Mouse (Mus musculus): ENCODE results near the gene Clstn1.
A peak's percentile ranks its signal among the peaks of the same experiment; 100 is the strongest.

The Clstn1 gene

DNA sequence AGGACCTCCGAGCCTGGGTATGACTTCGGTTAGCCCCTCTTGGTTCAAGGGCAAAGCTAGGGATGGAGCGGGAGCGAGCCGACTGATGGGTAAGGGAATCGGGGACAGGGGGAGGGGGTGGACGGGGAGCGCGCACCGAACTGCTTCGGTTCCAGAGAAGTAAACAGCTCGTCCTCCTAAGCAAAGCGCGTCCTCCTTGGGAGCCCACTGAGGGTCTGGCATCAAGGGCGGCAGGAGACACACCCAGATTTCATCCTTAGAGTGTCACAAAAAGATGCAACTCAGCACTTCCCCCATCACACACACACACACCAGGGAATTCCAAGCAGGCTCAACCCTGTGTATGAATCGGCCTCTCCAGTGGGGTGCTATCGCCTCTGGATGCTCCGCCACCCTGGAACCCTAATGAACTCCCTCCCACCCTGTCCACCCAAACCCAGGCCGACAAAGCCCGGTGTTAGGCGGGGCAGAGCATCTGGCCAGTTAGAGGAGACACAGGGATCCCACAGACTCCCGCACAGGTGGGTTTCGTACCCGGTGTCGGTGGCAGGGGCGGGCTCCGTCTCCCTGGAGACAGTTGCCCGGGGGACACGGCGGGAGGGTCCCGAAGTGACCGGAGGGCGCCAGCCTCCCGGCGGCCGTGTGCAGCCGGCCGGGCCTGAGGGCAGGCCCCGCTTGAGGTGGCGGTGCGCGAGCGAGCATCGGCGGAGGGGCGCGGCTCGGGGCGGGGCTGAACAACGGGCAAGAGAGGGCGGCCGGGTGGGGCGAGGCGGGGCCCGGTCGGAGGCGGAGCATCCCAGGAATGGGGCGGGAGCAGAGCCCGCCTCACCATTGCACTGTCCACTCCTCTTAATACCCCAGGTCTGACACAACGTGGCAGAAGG, 89.4 kb downstream of the Clstn1 start:
- no peak for DNase-seq (ENCODE audit: low read depth)

DNA sequence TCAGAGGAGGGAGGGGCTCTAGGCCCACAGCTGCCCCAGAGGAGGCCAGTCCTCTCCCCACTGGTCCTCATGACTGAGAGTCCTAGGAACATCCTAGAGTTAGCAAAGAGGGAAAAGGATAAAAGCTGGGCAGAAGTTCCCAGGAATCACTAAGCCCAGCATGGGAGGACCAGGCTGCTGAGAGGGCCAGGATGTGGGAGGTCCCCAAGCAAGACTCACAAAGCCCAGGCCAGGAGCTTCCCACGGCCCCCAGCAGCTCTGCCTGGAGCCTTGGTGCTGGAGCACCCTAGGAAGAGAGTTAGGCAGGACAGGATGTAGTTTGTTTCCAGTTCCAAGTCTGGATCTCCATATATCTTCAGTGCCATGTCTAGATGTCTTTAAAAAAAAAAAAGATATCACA, 91.7 kb downstream of the Clstn1 start:
- DNase-seq (ENCODE audit: low read depth) = no peak

DNA sequence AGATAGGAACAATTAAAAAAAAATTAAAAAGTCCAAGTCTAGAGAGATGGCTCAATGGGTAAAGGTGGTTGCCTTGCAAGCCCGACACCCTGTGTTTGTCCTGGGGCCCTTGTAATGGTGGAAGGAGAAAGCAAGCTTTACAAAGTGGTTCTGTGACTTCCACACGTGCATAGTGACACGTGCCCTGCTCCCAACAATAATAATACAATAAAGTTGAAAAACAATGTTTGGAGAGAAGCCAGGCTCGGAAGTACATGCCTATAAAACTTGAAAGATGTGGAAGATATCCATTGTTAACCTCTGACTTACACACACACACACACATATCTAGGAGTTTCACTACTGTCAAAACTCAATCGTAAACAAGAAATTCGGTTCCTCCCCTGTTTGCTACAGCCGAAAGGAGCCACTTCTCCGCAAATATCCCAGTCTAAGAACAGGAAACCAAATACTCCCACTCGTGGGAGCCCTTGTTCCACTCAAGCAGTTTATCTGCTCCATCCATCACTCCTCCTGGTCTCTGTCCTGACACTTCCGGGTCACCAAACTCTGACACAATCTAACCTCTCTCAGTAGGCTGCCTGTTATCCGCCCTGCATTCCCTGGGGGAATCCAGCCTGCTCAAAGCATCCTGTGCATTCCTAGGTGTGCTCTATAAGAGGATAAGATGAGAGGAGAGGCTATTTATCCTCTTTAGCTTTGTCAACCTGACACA, 92.9 kb downstream of the Clstn1 start:
- DNase-seq (ENCODE audit: low read depth) = no peak

DNA sequence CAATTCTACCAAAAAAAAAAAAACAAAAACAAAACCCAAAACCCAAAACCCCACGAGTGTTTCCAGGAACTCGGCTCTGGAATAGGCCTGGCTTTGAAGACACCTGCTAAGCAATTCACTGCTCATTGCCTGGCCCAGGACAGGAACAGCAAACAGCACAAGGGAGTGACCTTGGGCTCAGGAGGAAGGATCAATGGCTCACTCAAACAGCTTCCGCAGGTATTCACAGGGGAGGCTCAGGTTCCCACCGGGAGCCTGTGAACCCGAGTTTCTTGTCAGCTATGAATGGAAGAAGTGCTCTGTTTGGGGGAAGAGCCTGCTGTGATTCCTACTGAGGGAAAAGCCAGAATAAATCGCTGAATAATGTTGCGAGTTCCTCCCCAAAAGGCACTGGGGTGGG, 97.6 kb downstream of the Clstn1 start:
- DNase-seq (ENCODE audit: low read depth) = no peak

DNA sequence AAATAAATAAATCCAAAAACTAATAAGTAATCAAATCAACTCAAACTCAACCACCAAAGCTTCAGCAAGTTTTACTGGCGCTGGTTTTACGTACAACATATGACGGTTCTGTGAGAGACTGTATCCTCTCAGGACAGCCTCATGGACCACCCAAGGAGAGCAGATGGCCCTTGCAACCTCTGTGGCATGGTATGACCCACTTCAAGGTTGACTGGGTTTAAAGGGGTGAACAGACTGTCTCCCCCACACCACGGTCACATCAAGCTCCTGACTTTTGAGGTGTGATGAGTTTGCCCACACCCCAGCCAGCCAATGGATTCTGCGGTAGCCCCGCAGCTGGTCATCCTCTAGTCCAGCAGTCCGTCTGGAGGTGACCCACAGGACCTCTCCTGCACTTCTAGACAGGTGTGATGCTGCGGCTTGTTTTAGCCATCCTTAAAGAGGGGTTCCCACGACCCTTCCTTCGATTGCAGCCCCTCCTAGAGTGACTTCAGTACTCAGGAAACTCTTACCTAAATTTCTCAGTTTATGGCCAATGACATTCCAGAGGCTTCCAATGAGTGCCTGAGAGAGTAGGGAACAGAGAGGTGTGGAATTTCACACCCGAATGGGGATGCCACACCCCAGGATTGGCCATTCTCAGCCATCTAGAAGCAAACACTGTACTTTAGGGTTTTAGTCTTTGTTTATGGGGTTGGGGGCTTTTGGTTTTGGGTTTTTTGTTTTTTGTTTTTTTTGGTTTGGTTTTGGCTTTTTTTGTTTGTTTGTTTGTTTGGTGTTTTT, 98.8 kb downstream of the Clstn1 start:
- no peak for DNase-seq (ENCODE audit: low read depth)

DNA sequence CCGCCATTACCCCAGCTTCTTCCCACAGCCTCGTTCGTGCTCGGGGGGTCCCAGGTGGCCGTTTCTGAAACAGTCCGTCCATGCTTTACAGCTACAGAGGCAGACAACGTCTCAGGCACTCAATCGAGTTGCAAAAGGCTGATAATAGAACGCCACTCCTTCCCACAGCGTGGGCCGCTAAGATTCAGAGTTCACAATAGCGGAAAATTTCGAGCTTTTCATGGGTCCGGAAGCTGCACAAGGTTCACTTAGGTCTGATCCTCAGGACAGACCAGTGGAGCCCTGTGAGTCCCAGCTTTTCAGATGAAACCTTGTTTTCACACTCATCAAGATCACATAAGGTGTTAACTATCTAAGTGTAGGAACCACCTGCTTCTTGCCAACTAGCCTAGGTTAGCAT, 102.6 kb downstream of the Clstn1 start:
- no peak for DNase-seq (ENCODE audit: low read depth)

DNA sequence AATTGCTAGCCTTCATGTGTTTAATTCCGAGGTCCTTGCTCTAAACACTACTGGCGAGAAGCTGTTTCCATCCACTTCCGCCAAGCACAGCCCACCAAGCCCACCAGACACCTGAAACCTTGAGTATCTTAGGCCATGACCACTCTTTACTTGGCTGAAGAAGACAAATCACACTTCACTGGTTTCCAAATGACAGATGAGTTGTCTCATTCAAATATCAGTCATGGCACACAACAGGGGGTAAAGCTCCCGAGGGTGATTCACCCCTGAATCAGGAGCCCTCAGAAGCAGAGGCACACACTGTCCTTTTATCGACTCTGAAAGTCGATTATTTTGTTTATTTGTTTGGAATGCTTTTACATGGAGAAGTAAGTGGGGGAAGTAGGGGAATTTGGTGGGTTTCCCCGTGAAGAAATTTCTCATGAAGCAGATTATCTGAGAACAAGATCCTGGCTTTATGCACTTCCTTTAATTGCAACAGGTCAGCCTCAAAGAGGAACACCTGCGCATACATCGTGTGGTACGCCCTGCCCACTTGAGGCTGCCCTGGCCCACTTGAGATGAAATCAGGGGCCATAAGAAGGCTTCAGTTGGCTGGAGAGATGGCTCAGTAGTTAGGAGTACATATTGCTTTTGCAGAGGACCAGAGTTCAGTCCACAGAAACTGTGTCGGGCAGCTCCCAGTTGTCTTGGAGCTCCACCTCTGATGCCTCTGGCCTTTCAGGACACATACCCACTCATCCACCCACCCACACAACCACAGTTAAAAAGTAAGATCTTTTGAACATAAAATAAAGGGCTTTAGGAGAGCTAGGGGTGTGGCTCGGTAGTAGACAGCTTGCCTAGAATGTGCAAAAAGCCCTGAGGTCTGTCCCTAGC, 103.8 kb downstream of the Clstn1 start:
- DNase-seq (ENCODE audit: low read depth) = no peak

DNA sequence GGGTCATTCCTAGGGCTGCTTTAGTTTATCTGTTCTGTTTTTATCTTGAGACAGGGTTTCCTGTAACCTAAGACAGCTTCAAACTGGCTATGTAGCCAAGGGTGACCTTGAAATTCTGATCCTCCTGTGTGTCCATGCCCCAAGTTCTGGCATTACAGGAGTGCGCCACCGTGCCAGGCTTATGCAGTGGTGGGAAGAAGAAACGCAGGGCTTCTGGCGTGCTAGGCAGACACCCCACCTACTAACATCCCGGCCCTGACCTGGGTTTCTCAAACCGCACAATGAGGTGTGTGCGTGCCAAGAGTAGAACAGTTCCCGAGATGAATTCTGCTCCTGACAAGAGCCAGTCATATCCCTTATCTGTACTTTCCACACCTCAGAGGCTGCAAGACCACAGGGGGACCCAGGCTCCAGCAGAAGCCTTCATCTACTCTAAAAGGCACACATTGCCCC, 104.6 kb downstream of the Clstn1 start:
- no peak for DNase-seq (ENCODE audit: low read depth)

DNA sequence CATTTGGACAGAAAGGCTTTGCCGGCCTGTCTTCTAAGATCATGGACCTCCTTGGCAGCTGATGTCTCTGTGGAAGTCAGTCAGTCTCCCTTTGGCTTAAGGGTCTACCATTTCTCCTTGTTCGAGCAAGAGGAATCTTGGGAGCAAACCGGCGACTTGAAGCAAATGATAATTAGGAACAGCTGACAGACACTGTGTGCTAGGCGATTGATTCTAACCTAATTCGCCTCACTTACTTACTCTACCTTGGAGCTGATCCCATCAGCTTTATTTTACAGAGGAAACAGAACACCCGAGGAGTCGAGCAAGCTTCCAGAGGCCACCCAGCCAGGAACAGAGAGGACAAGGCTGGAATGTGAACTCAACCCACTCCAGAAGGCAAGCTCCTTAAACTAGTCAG, 105.1 kb downstream of the Clstn1 start:
- no peak for DNase-seq (ENCODE audit: low read depth)

DNA sequence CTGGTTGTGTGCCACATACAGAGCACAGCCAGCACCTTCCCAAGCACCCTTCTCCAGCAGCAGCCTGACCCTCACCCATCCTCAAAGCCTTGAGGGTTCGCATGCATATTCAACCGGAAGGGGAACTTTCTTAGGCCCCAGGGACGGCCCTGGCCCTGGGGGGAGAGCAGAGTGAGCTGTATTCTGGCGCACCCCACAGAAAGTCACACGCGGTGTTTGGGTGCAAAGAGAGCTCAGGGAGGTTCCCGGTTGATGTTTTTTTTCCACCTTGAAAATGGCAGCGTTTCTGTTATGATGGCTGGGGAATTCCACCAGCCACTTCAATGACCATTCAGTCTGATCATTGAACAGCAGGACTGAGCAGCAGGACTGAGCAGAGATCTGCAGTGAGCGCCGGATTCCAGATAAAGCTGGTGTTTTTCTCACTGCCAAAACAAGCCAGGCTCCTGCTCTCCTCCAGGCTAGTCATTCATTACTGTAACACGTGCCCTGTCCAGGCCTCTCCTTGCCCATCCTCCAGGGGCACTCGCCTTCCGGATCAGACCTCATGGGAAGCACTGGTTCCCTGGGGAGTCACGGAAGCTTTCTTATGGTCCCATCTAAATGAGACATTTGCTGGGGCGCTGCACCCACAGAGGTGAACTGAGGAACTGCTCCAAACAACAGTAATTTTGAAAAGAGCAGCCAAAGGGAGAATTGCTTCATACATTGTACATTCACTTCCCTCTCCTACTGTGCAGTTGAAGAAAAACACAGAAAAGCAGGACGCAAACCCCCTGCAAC, 110.1 kb downstream of the Clstn1 start:
- peak; percentile 53 for DNase-seq (ENCODE audit: low read depth)

DNA sequence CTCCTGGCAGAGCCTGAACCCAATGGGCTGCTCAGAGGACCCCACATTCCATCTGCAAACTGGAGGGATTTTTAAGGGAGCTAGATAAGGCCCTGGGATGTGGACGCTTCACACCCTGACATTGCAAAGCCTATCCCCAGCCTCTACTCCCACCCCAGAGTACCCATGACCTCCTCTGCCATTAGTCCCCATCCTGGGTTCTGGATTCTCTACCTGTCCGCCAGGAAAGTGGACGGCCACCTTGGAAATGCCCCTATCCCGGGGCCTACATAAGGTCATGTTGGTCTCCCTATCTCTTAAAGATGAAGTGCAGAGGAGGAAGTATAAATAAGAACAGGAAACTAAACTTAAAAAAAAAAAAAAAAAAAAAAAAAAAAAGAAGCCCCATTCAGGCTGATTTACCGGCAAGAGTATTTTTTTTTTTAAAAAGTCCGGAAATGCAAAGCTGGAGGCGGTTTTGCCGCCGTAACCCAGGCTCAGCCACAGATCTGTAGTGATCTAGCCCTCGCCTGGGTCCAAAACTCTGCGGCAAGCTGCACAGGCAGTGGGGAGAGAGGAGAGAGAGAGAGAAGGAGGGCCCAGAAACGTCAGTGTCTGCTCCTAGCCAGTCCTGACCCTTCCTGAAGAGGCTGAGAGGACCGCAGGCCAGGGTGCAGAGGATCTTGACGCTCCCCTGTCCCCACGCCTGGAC, 111.4 kb downstream of the Clstn1 start:
- DNase-seq (ENCODE audit: low read depth) = peak; percentile 85

DNA sequence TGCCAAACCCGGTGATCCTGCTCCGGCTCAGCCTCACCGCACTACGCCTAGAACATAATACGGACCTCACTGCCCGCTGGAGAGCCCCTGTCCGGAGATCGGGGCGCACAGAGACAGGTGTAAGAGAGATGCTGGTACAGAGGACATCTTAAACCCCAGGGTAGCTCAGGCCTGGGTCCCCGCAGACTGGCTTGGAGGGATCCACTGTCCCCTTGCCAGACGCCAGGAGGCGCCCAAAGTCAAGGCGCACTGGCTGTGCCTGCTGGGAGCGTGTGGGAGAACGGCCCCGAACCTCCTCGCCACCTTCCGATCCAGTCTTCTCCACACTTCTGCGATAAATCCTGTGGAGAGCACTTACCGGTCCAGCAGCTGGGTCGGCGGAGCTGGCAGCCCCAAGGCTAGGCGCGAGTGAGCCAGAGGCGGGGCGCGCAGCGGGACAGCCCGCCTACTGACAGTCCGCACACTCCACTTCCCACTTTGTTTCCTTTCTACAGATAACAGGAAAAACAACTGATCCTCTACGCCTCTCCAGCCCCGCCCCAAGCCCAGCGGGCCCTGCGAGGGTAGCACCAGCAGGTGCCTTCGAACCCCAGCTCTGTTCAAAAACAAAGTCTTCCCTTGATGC, 112.0 kb downstream of the Clstn1 start:
- DNase-seq (ENCODE audit: low read depth) = peak; percentile 85
